Mouse (Mus musculus) hindbrain, embryonic 12.5 days (tissue): ENCODE results near the gene Casp8. TPM values are rescaled to one million over a fixed set of nuclear protein-coding genes. Genes with fewer than 3 reads are reported as not detected.
"Not testable (repeated sequence)": the region's sequence is repeated elsewhere in the genome, so short reads cannot be mapped to it uniquely, and the experiment has no call there.

Experiments
- ATAC-seq: fragments of 200-750 bp; cut with Nextera tagmentation; 2 replicates; pipeline ENCODE4 v1.8.0; 2017; ENCODE audit warnings: moderate TSS enrichment; ENCODE audit not compliant: low FRiP score
- H3K27ac ChIP-seq: fragments of 300-500 bp; sonication (generic); 2 replicates; pipeline ENCODE4 v1.5.1; 2016; ENCODE audit warnings: mild to moderate bottlenecking
- H3K27me3 ChIP-seq: fragments of 300-500 bp; sonication (generic); 2 replicates; pipeline ENCODE4 v1.6.1; 2016; ENCODE audit warnings: mild to moderate bottlenecking
- H3K36me3 ChIP-seq: fragments of 300-500 bp; sonication (generic); 2 replicates; pipeline ENCODE4 v1.6.1; 2016; ENCODE audit warnings: mild to moderate bottlenecking
- H3K4me1 ChIP-seq: fragments of 300-500 bp; sonication (generic); 2 replicates; pipeline ENCODE4 v1.6.1; 2016
- H3K4me2 ChIP-seq: fragments of 300-500 bp; sonication (generic); replicated peaks from 2 replicates; pipeline ENCODE4 v1.6.1; 2016; ENCODE audit warnings: mild to moderate bottlenecking
- H3K4me3 ChIP-seq: fragments of 300-500 bp; sonication (generic); 2 replicates; pipeline ENCODE4 v1.5.1; 2016; ENCODE audit warnings: mild to moderate bottlenecking
- H3K9ac ChIP-seq: fragments of 300-500 bp; sonication (generic); 2 replicates; pipeline ENCODE4 v1.6.1; 2016; ENCODE audit warnings: mild to moderate bottlenecking, moderate library complexity
- H3K9me3 ChIP-seq: fragments of 300-500 bp; sonication (generic); replicated peaks from 2 replicates; pipeline ENCODE4 v1.6.1; 2016; ENCODE audit warnings: mild to moderate bottlenecking
- WGBS: fragments of 180-500 bp; shearing (Covaris S2); methylation state at CpG from one replicate; pipeline ENCODE4 v1.1.7; 2016; 5-methylcytosine and 5-hydroxymethylcytosine counted together
- polyA plus RNA-seq: library from polyadenylated mRNA; unstranded; fragments of >200 nt; fragmentation: Nextera tagmentation; extraction: Ambion mirVana; gene quantifications from 2 replicates; pipeline ENCODE4 v1.2.1, GENCODE M21; 2016

Casp8 gene
- polyA plus RNA-seq, 1 experiment from 2014 or later = 16.5 TPM

DNA sequence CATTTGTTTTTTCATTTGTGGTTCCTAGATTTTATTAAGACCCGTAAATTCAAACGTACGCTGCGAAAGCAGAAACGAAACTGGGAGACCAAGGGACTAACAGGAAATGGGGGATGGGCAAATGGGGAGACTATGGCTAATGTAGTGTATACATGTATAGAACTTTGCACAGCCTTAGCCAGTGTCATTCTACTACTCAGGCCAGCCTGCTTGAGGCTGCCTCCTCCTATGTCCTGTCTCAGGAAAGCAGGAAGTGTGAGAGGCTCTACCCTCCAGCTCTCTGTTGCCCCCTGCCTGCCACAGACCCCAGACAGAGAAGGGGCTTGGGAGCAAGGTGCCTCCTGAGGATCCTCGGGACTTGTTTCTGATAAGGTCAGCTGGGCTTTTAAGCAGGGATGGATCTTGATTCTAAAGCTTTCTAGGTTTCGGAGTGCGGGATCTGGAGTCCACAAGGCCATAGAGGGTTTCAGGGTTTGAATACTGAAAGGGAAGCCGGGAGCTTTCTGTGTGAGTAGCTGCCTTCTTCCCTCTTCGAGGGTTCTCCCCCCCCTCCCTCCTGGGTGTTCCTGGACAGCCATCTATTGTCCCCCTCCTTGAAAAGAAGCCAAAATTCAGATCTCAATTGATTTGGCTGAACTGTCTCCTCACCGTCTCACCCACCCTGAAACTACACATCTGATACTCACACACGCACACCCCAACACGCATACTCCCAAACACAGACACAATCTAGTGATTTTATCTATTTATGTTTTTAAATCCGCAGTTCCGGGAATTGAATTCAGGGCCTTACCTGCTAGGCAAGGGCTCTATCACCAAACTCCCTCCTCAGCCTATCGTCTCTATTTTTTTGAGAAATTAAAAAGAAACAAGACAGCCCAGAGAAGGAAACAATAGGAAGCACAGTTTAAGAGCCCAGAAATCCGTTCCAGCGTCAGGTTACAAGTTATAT lies 7.4 kb downstream of the Casp8 start:
- H3K4me3 ChIP-seq = no peak overlapping the region
- ATAC-seq = no peak
- H3K9ac ChIP-seq = no peak overlapping the region
- no peaks in the 10 kb centered on the region for H3K9me3 ChIP-seq
- no peaks in the 10 kb centered on the region for H3K36me3 ChIP-seq
- no peaks in the 10 kb centered on the region for H3K27me3 ChIP-seq
- H3K4me1 ChIP-seq = no peaks in the 10 kb centered on the region
- whole genome bisulfite sequencing = 83% methylated on average over 18 of the region's 18 CpGs
- H3K27ac ChIP-seq = no peak overlapping the region
- H3K4me2 ChIP-seq = no peak overlapping the region

DNA sequence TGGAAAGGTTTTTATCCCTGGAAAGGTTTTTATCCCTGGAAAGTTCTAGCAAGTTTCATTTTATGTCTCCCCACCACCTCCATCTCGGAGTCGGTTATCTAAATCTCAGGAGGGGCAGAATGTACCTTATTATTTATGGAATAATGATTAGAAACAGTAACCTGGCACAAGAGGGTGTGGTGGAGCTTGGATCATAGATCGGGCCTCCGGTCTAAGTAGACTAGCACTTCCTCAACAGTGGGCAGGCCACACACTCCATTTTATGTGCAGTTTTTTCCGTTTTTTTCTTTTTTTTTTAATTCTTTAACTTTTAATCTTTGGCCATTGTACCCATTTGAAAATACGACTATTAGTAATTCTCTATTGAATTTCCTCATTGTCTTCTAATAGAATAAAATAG lies 8.4 kb downstream of the Casp8 start:
- Histone ChIP-seq H3K36me3 (no peaks in the 10 kb centered on the region), H3K4me2 (no peak overlapping the region), H3K27ac (no peak overlapping the region), H3K4me3 (no peak overlapping the region), H3K4me1 (no peaks in the 10 kb centered on the region), H3K27me3 (no peaks in the 10 kb centered on the region), H3K9ac (no peak overlapping the region), H3K9me3 (no peaks in the 10 kb centered on the region)
- 86% methylated on average over 6 of the region's 6 CpGs for WGBS
- no peak for ATAC-seq

DNA sequence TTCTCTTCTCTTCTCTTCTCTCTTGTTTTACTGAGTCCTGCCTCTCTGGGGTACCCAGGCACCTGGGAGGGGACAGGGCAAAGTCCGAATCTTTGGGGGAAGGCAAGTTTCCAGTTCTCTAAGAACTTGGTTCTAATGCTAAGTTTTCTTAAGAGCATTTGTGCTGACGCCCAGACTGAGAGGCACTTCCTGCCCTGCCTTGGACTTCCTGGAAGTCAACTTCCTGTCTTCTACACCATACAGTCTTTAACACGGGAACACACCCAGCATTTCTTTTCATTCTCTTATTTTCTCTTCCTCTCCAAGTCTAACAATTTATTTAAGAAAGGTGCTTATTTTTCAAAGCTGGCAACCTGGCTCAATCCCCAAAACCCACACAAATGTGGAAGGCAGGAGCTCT lies 11.5 kb downstream of the Casp8 start:
- WGBS = 84% methylated on average over 2 of the region's 3 CpGs
- no peak overlapping the region for H3K4me3 ChIP-seq
- no peak overlapping the region for H3K4me2 ChIP-seq
- H3K4me1 ChIP-seq = no peaks in the 10 kb centered on the region
- no peak overlapping the region for H3K27ac ChIP-seq
- no peaks in the 10 kb centered on the region for H3K27me3 ChIP-seq
- no peak overlapping the region for H3K9ac ChIP-seq
- no peaks in the 10 kb centered on the region for H3K9me3 ChIP-seq
- no peaks in the 10 kb centered on the region for H3K36me3 ChIP-seq
- ATAC-seq = no peak

DNA sequence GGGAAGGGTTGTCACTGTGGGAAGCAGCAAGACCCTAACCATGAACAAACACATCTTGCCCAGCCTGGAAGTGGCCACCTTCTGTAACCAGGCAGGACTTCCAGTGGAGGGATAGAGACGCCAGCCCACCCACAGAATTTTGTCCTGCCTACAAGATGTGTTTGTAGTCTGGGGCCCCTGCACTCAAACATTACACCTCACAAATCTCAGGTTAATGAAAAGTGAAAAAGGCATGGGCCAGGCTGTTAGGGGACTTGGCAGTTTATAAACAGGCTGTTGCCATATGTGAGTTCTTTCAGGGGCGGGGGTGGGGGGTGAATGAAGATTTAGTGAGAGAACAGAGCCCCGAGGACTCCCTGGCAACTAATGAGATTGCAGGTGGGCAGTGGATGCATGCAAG lies 31.1 kb downstream of the Casp8 start:
- Histone ChIP-seq H3K4me1 (no peaks in the 10 kb centered on the region), H3K4me3 (no peak overlapping the region), H3K9me3 (no peaks in the 10 kb centered on the region), H3K4me2 (no peak overlapping the region), H3K27me3 (no peaks in the 10 kb centered on the region), H3K27ac (no peak overlapping the region), H3K36me3 (no peaks in the 10 kb centered on the region), H3K9ac (no peak overlapping the region)
- WGBS = 77% methylated on average over 3 of the region's 3 CpGs
- no peak for ATAC-seq

DNA sequence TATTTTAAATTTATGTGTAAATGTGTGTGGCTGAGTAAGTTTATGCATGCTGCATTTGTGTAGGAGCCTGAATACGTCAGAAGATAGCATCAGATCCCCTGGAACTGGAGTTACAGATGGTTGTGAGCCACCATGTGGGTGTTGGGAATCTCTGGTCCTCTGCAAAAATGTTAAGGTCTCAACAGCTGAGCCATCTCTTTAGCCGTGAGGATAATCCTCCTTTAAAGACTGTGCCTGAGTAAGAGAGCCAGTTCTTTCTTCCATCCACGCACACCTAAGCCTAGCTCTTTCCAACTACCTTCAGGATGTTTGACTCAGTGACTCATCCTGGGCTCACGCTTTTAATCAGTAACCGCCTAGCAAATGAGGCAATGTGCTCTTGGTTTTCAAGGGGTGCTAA lies 35.6 kb downstream of the Casp8 start:
- H3K36me3 ChIP-seq = no peaks in the 10 kb centered on the region
- 92% methylated on average over 5 of the region's 5 CpGs for WGBS

DNA sequence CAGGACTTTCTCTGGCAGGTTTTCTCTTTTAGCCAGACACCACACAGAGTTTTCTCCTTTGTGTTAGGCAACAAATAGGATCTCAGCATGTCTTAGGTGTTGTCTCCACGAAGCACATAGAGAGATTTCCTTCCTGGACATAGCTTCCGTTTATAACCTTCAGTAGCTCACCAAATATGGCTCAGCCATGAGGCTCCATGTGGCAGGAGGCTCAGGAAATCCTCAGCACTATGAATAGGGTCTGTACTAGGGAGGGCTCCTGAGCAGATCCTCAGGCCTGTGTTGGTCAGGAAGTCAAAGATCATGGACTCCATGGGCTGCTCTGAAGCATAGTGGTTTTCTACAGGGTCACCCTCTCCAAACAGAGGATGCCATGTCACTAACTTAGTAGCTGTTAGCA lies 37.0 kb downstream of the Casp8 start:
- ATAC-seq = no peak
- 81% methylated on average over 2 of the region's 2 CpGs for WGBS

More for the DNA sequence above, 35.6 kb downstream of the Casp8 start:
- H3K27me3 ChIP-seq = no peaks in the 10 kb centered on the region
- H3K4me2 ChIP-seq = no peak overlapping the region
- H3K4me1 ChIP-seq = no peaks in the 10 kb centered on the region
- no peaks in the 10 kb centered on the region for H3K9me3 ChIP-seq
- ATAC-seq = no peak
- H3K9ac ChIP-seq = no peak overlapping the region
- H3K27ac ChIP-seq = no peak overlapping the region
- H3K4me3 ChIP-seq = no peak overlapping the region

DNA sequence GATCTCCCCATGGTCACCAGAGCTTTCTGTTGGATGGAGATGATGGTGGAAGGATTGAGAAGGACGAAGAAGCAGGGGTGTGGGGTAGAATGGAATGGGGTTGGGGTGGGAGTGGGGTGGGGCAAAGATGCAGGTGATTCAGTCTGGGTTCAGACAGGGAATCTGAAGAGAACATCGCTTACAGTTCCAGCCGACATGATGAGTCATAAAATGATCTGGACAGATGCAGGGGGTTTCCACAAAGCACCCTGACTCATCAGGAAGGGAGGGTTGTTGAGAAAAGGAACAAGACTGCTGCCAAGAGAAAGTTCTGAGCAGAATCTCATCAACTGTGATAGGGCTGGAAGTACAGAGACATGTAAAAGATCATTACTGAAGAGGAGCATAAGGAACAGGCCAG lies 61.6 kb downstream of the Casp8 start:
- H3K36me3 ChIP-seq, H3K4me1 ChIP-seq, H3K9me3 ChIP-seq, H3K27ac ChIP-seq, ATAC-seq, H3K4me3 ChIP-seq, H3K4me2 ChIP-seq, H3K9ac ChIP-seq, H3K27me3 ChIP-seq: not testable (repeated sequence)
- 88% methylated on average over 3 of the region's 3 CpGs for WGBS

More for the DNA sequence above, 37.0 kb downstream of the Casp8 start:
- Histone ChIP-seq H3K9me3 (no peaks in the 10 kb centered on the region), H3K4me3 (no peak overlapping the region), H3K4me2 (no peak overlapping the region), H3K36me3 (no peaks in the 10 kb centered on the region), H3K9ac (no peak overlapping the region), H3K4me1 (no peaks in the 10 kb centered on the region), H3K27me3 (no peaks in the 10 kb centered on the region), H3K27ac (no peak overlapping the region)

DNA sequence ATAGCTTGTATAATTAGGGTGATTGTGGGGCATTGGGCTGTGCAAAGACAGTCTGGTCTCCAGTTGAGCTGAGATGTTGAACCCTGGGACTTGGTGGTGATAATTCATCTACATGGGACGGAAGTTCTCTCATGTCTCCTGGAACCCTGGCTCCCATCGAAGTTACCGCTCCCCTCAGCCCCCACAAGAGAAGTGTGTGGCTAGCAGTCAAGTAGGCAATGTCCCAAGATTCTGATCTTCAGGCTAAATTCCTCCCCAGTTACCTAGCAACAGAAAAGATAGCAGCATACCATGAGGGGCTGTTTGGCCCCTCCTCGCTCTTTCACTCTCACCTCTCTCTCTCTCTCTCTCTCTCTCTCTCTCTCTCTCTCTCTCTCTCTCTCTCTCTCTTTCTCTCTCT lies 64.0 kb downstream of the Casp8 start:
- not testable (repeated sequence) for ATAC-seq, H3K36me3 ChIP-seq, H3K27me3 ChIP-seq, H3K27ac ChIP-seq, H3K9me3 ChIP-seq, H3K4me1 ChIP-seq, H3K9ac ChIP-seq, H3K4me2 ChIP-seq, H3K4me3 ChIP-seq
- 87% methylated on average over 4 of the region's 4 CpGs for WGBS

DNA sequence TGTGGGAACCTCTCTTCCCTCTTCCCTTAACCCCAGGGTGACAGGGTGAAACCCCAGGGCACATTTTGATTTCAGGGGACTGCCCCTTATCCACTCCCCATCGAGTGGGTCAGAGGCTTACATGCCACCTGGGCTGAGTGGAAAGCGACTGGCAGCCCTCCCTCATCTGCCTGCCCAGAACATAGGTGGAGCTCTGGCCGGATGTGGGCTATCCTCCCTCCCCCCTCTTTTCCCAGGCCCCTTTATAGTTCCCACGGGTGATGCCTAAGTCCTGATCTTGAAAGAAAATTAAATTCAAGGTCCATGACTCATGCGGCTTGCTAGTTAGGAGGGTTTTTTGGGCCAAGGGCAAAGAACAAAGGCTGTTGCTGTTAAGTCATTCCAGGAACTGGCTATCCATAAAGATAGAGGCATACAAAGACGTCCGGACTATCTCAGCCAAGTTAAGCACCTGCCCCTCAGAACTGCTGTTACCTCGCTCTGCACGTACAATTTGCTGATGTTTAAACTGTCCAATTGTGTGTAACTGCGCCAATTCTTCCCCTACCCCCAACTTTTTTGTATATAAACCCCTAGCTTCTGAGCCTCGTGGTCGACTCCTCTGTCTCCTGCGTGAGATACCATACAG lies 64.7 kb downstream of the Casp8 start:
- 84% methylated on average over 13 of the region's 13 CpGs for WGBS
- not testable (repeated sequence) for H3K4me3 ChIP-seq, H3K9ac ChIP-seq, H3K27ac ChIP-seq, H3K4me1 ChIP-seq, H3K36me3 ChIP-seq, ATAC-seq, H3K27me3 ChIP-seq, H3K9me3 ChIP-seq, H3K4me2 ChIP-seq

DNA sequence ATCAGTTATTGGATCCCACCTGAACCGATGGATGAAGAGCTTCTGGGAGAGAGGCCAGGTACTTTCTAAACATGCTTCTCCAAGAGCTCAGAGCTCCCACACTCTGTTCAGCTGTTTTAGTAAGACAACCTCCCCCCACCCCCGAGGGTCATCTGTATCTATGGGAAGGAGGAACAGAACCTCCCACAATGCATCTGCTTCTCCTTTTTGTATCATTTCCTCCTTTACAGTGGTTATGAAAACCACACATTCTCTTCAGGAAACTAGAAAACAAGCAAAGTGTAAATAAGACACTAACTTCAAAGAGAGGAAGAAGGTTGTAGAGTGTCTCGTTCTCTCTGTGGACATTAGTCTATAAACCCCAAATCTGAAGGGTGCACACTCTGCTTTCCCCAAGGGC lies 65.4 kb downstream of the Casp8 start:
- H3K9ac ChIP-seq, H3K27me3 ChIP-seq, ATAC-seq, H3K4me3 ChIP-seq, H3K9me3 ChIP-seq, H3K27ac ChIP-seq, H3K36me3 ChIP-seq, H3K4me2 ChIP-seq, H3K4me1 ChIP-seq: not testable (repeated sequence)
- WGBS = 93% methylated on average over 3 of the region's 3 CpGs

DNA sequence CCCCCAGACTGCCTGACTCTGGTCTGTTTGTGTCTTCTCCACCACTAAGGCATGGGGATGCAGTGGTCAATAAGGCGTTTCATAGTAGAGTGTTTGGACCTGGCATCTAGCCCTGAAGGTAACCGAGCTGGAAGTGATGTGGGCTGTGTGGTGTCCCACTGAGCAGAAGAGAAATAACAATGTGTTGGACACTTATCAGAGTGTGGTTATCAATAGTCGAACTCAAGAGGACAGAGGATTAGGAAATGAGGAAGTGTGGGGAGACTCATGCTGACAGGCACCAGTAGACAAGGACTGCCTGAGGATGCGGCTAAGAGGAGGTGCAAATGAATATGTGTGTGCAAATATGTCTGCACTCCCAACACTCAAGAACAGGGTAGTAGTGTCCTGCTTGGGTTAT lies 81.3 kb downstream of the Casp8 start:
- H3K9ac ChIP-seq, H3K4me2 ChIP-seq, ATAC-seq, H3K4me1 ChIP-seq, H3K4me3 ChIP-seq, H3K36me3 ChIP-seq, H3K27ac ChIP-seq, H3K9me3 ChIP-seq, H3K27me3 ChIP-seq: not testable (repeated sequence)
- WGBS = 90% methylated on average over 4 of the region's 4 CpGs

DNA sequence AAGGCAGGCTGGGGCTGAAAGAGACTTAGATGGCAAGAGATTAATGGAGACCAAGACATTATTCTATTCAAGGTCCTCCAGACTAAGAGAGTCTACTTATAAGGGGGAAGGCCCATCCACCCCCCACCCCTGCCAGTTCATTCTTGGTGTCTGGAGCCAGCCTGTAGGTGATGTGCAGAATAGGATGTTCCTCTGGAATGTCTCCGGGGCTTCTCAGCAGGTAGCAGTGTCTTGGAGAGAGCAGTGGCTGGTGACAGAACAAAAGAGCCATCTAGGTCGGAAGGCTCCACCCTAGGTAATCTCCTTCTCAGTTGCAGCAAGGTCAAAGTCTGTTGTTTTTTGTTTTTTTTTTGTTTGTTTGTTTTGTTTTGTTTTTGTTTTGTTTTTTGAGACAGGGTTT lies 84.1 kb downstream of the Casp8 start:
- H3K4me2 ChIP-seq, H3K36me3 ChIP-seq, ATAC-seq, H3K4me3 ChIP-seq, H3K9me3 ChIP-seq, H3K9ac ChIP-seq, H3K27me3 ChIP-seq, H3K27ac ChIP-seq, H3K4me1 ChIP-seq: not testable (repeated sequence)
- 84% methylated on average over 2 of the region's 2 CpGs for WGBS

DNA sequence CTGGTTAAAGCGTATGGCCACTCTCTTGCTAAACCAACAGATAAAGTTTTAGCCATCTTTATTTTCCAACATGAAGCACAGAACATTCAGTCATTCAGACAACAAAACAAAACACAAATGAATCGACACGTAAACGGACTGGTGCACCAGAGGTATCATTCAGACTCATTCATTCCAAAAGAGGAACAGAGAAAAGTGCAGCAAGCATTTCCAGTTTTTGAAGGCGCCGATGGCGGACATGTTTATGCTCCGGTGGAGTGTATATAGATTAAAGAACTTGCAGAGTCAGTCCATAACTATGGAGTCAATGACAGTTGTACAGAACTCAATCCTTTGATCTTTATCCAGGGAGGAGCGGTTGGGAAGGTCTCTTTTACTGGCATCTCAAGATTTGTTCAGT lies 88.1 kb downstream of the Casp8 start:
- H3K9me3 ChIP-seq, H3K9ac ChIP-seq, H3K27ac ChIP-seq, H3K4me1 ChIP-seq, H3K4me2 ChIP-seq, ATAC-seq, H3K27me3 ChIP-seq, H3K36me3 ChIP-seq, H3K4me3 ChIP-seq: not testable (repeated sequence)
- WGBS = 87% methylated on average over 9 of the region's 9 CpGs
